Mouse (Mus musculus): ENCODE results near the gene Calml3. TPM values are rescaled to one million over a fixed set of nuclear protein-coding genes. Genes with fewer than 3 reads are reported as not detected.

The Calml3 gene
- polyA plus RNA-seq, 1 experiment: 81.6 TPM

- WGBS: 82% methylated on average over 2 of the region's 2 CpGs
- no peak overlapping the region for H3K4me3 ChIP-seq (replicated peaks; ENCODE audit: extremely low read depth, low read depth, low read length)
- no peak for DNase-seq
- TF ChIP-seq POLR2A (IDR thresholded peaks at IDR 0.05; ENCODE audit: borderline replicate concordance, extremely low read depth, low read depth, low read length) (no peak), CTCF (IDR thresholded peaks at IDR 0.05; ENCODE audit: insufficient read depth, low read length) (no peak)
- peaks cover 15% of the 10 kb centered on the region for H3K4me1 ChIP-seq (ENCODE audit: control insufficient read depth, insufficient read depth, low read length)
Measured at GRCm38 (mm10) chr13:3753291-3753690, 50.8 kb downstream of the Calml3 start.

Other genes starting within 250 kb of the Calml3 start
- gene Fam208b, start 193.2 kb downstream of the Calml3 start, polyA plus RNA-seq (2012; rRNA removed): 2.3 and 4.3 TPM in 2 replicates
- 19.9 and 21.6 TPM in 2 replicates for gene Asb13, start 170.3 kb downstream of the Calml3 start, polyA plus RNA-seq (2012; rRNA removed)
- gene Calm4, start 33.4 kb upstream of the Calml3 start, polyA plus RNA-seq (2012; rRNA removed): 56.0 TPM in 1 of 2 replicates, not detected in the other
- not detected in 2 replicates for gene Calm5, start 49.9 kb upstream of the Calml3 start, polyA plus RNA-seq (2012; rRNA removed)
- 26.6 and 32.0 TPM in 2 replicates for gene Net1, start 113.9 kb upstream of the Calml3 start, polyA plus RNA-seq (2012; rRNA removed)
- 0.05 TPM in 1 of 2 replicates, not detected in the other for gene Tubal3, start 114.0 kb upstream of the Calml3 start, polyA plus RNA-seq (2012; rRNA removed)
- not detected in 2 replicates for gene Ucn3, start 141.0 kb upstream of the Calml3 start, polyA plus RNA-seq (2012; rRNA removed)
- 6.8 and 13.4 TPM in 2 replicates for gene Akr1c14, start 244.7 kb upstream of the Calml3 start, polyA plus RNA-seq (2012; rRNA removed)